Mouse (Mus musculus) left cerebral cortex, postnatal 14 days (tissue): ENCODE results near the gene Trpm3. TPM values are rescaled to one million over a fixed set of nuclear protein-coding genes. Genes with fewer than 3 reads are reported as not detected.
"Not testable (repeated sequence)": the region's sequence is repeated elsewhere in the genome, so short reads cannot be mapped to it uniquely, and the experiment has no call there.

ENCODE experiments used
- DNase-seq, 2 experiments: peaks; one replicate each; pipeline ENCODE4 v3.0.0; 2021 to 2022; ENCODE audit warnings: low spot score in 2 of 2, mixed read lengths in 1 of 2
- intact Hi-C: fragments of 180-260 bp; cut with DNase I; formaldehyde crosslinking; loops from one replicate; pipeline ENCODE4 v1.15.1; 2025
- total RNA-seq, 2 experiments: library from RNA; stranded (reverse); gene quantifications; 2 replicates each; pipeline ENCODE4 v1.2.3; 2021

Gene Trpm3
- total RNA-seq, 2 experiments from 2014 or later, result 35.9 to 39.2 TPM

DNA sequence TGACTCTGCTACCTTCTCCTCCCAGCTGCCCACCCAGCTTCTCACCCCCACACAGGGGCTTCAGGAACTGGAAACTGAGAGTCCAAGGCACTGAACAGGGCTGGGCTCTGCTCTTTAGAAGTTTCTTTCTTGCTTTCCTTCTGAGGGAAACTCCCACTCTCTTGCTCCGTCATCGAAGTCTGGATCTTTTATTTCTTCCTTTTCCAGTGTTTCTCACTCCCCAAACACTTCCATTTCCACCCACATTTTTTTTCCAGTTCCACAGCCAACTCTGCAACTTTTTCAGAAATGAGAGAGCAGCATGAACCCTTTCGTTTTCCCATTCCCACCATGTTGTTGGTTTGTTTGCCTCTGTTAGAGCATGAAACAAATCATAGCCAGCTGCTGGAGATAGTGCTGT lies 650.9 kb downstream of the Trpm3 start:
- no peak for DNase-seq
- intact Hi-C loops, result no loop called here

DNA sequence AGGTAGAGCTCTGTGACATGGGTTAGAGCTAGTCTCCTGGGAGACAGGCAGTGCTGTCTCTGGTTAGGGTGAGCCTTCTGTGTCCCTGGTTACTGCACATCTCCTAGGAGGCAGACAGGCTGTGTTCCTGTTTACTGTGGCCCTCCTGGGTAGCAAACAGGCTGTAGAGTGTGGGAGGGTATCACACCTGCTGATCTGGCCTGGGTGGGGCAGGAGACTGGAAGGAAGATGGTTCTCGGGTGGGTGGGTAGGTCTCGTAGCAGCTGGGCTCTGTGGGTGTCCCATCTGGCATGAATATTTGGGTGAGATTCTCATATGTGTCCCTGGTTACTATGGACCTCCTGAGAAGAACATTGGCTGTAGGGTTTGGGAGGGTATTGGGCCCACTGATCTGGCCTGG lies 658.1 kb downstream of the Trpm3 start:
- no peak for DNase-seq
- intact Hi-C loops, result no loop called here

DNA sequence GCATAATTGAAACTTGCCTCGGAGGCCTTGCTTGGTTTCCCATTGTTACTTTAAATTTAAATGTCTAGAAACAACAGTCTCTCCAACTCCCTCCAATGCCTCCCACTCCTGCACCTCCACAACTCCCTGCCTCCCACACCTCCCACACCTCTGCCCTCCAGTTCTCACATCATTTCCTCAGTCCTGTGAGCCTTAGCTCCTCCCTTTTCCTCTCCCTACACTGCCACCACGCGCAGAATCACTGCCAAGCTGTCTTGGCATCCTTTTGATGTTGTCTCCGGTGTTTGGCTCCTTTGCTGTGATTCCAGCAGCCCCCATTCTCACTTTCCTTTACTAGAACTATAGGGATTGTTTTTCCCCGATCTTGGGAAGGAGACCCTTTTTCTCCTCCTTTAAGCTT lies 661.6 kb downstream of the Trpm3 start:
- intact Hi-C loops, result no loop called here
- peak in 1 of 2 experiments; percentile 10 for DNase-seq

DNA sequence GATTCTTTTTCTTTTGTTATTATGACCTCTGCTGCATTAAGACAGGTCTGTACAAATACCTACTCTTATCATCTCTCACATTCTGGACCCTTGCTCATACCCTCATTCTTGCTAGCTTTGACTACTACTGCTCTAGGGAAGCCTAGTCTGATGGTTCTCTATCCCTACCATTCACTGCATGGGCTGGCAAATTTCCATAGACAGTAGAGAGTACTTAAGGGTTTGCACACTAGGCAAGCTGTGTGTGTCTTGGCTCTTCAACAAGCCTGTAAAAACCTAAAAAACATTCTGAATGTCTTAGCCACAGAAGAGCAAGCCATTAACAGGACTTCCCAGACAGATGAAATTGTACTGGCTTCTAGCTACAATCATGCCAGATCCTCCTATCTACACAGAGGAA lies 664.5 kb downstream of the Trpm3 start:
- DNase-seq, result no peak

DNA sequence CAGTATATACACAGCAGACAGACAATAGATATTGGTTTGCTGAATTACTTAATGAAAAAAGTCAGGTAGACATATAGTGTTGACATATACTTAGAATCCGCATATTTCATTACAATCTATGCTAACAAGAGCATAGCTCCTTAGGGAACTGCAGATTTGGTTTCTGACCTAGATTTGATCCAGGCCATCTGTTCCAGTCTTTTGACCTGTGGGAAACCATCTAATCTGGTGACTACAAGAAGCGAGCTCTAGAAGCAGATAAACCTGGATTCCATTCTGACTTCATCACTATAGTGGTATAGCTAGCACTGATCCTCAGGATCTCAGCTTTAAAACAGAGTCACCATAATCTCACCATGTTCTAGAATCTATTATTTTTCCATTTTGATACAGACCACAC lies 665.5 kb downstream of the Trpm3 start:
- DNase-seq, result no peak
- intact Hi-C loops, result no loop called here

More for the DNA sequence above, 664.5 kb downstream of the Trpm3 start:
- intact Hi-C loops, result no loop called here

DNA sequence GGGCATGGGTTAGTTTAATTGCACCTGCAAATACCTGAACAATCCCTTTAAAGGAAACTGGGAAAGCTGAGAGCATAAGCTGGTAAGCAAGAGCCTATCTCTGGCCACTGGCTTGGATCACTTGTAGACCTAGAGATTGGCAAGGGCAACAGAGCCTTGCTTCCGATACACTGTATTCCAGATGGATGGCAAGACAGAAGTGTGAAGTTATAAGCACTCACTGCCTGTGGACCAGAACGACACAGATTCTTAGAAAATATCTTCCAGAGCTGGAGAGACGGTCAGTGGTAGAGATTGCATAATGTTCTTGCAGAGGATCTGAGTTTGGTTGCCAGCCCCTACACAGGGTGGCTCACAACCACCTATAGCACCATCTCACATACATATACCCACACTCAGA lies 671.4 kb downstream of the Trpm3 start:
- intact Hi-C loops, result no loop called here
- no peak for DNase-seq

DNA sequence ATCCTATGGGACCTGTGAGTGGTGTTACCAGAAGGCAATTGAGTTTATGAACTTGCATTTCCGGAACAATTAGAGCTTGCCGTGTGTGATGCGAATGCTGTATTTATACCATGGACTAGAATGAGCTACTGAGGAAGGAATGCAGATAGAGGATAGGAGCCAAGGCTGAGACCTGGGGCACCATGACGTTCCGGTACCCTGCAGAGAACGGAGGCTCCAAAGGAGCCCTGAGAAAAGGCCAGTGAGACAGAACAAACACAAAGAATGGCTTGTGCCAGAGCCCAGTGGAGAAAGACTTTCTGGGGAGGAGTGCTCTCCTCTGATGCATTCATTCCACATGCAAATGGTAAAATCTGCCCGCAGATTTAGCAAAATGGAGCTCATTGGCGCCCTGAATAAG lies 682.9 kb downstream of the Trpm3 start:
- intact Hi-C loops, result no loop called here
- no peak for DNase-seq

DNA sequence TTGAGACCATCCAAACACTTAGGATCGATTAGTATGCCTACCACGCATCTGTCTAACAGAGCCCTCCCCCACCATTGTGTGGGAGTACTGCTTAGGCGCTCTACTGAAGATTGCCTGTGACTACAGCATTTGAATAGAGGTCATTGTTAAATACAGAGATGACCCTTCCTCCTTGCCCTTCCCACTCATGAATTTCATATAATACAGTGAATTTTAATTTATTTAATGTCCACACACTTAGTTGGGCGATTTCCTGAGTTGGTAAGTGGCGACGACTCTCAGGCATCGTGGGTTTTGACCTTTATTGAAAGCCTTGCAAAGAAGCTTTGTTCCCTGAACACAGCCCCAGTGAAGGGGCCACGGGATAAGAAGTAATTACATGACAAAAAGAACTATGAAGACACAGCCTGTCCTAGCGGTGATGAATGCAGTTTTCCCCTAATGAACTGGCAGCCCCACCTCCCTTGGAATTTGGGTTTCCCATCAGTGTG lies 684.7 kb downstream of the Trpm3 start:
- DNase-seq, result no peak
- intact Hi-C loops, result no loop called here

DNA sequence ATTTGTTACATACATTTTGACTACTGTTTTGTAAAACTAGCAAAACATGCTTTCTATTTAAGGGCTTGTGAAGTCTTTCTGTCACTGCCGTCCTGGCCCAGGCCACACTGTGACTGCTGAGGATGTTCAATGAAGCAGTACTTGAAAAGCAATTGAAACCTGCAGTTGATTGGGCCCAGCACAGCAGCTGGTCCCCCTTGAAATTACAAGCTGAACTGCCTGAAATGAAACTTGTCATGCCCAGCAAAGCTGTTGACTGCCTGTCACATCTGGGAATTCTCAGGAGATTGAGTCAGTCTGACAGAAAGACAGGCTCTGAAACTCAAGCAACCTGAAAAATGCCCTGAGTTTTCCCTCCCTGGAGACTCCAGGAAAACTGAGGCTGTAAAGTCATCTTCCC lies 687.0 kb downstream of the Trpm3 start:
- intact Hi-C loops, result no loop called here
- no peak for DNase-seq

DNA sequence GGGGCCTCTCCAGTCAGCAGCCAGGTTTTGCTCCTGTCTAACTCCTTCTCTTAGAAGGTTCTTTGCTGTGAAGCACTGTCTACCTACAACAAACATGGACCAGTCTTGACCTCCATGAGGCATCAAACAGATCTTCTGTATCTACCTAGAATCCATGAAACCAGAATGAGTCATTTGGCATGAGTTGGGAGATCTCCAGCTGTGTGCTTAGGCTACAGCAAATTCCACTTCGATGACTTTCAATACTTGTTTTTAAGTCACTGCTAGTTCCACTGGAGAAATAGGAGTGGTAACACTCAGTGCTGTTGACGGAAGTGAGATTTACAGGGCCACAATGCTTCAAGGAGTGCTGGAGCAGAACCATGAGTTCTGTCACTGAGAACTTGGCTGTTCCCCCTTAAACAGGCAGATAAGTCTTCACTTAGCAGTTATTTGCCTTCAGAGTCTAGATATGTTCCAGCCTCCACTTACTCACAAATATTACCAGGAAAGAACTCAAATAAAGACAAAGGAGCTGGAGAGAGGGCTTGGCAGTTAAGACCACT lies 689.4 kb downstream of the Trpm3 start:
- no peak for DNase-seq
- intact Hi-C loops, result no loop called here

DNA sequence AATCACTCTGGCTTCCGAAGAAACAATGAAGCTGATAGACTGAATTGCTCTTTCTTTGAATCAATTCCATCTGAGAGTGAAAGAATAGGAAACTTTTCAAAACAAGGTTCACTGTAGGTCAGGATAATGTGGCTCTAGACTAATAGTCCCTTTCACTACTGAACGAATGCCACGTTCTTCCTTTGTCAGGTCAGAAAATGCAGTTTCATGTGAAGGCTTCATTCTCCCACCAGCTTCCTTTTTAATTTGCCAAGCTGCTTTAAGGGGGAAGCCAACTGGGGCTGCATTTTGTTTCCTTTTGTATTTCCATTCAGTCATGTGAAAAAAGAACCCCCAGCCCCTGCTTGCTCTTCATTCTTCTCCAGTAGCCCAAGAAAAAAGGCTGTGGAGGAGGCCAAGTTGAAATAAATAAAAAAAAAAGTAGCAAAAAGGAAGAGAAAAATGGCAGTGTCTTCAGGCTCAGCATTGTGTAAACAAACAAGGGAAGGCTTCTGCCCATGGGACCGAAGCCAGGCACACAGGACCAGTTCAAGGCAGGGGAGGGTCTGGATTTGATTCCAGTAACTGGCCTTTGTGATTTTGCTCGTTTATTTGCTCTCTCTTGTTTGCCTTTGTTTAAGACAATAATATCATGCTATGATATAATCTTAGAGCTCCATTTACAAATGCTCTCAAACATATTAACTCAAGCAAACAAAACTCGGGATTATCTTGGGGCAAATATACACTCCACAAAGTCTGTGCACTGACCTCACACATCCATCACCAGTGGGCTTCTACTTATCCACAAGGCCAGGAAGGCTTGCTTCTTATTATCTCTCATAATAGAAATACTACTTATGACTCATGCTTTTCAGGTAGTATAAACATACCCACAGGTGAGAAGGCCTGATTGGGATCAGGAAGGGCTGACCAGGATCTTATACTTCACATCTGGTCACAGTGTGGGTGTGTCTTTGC lies 702.5 kb downstream of the Trpm3 start:
- intact Hi-C loops, result no loop called here
- DNase-seq, result no peak

DNA sequence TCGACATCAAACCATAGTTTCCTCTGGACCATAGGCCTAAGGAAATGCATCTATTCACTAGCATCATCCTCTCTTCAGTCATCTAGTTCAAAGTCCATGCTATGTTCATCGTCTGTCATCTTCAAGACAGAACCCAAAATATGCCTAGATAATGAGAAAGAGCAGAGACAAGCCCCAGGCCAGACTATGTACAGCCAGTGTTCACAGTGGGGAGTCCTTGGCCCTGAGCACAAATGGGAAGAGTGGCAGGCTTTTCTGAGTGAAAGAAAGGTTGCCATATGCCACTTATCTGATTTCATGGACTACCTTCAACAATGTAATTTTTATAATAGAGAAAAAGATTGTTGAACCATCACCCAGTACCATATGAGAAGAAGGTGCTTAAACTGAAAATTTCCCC lies 703.9 kb downstream of the Trpm3 start:
- intact Hi-C loops, result no loop called here
- no peak for DNase-seq

DNA sequence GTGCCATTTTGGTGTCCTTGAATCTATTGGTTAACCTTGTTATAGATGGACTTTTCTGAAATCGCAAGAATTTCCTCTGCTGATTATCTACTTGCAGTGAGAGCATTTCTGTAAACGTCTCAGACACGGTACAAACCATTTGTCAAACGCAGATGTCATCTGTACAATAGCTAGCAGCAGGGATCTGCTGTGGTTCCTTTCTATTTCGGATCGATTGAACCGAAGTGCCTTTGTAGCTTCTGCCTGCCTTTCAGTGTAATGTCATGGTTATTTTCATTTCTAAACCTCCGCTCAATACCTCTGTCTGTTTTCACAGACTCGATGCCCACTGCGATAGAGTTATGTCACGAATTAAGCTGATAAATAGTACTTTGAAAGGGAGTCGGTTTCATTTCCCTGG lies 708.9 kb downstream of the Trpm3 start:
- DNase-seq, result no peak
- intact Hi-C loops, result no loop called here

DNA sequence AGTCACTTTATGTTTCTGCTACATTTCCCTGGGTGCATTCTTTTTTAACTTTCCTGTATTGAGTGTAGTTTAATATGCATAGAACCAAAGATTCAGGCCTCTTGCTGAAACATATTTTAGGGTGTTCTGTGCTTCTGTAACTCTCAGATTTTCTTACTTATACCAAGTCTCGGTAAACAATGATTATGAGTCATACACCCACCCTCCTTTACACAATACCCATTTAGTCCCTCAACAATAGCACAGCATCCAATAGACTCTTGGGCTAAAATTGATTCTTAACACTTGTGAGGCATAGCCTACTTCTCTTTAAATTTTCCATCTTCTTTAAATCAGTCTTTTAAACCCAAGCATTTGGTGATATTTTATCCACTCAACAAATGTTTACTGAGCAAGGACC lies 709.4 kb downstream of the Trpm3 start:
- DNase-seq, result no peak
- intact Hi-C loops, result no loop called here

DNA sequence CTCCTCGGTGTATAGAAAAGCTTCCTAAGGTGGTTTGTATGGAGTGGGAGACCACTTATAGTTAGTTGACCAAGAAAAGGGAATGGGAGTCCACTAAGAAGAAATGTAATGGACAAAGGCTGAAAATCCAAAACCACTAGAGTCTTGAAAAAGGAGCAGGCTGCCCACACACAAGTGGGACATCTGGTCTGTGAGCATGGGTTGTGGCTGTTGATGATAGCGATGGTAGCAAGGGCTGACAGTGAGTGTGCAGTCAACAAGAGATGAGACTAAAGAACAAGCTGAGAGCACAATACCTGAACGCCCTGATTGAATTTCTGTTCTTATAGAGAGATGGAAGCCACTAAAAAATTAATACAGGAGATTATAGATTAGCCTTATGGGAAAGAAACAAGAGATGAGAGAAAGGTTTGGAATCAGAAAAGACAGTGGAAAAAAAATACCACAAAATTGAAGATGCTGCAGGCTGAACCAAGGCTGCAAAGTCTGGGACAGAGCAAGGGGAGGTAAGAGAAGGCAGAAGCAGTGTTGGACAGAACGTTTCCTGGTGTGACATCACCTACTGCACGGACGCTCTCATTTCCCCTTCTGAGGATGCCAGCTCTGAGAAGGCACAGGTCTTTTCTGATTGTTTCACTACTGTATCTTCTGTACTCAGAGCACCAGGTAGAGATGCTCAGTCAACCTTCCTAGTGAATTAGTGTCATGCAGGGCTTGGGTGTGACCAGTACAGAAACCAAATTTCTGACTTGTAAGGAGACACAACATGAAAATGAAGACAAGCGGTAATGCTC lies 710.1 kb downstream of the Trpm3 start:
- DNase-seq, result no peak

DNA sequence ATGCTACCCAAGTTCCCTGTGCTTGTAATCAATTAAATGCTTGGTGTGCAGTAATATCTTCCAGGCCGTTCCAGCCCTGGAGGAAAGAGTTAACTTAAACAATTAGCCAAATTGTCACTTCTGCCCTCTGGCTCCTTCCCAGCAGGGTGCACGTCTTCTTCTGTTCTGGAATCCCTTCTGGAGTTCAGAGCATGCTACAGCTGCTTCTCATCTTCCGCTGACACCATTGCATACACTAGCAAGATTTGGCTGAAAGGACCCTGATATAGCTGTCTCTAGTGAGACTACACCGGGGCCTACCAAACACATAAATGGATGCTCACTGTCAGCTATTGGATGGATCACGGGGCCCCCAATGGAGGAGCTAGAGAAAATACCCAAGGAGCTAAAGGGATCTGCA lies 712.6 kb downstream of the Trpm3 start:
- DNase-seq, intact Hi-C loops: not testable (repeated sequence)

More for the DNA sequence above, 710.1 kb downstream of the Trpm3 start:
- intact Hi-C loops, result no loop called here

DNA sequence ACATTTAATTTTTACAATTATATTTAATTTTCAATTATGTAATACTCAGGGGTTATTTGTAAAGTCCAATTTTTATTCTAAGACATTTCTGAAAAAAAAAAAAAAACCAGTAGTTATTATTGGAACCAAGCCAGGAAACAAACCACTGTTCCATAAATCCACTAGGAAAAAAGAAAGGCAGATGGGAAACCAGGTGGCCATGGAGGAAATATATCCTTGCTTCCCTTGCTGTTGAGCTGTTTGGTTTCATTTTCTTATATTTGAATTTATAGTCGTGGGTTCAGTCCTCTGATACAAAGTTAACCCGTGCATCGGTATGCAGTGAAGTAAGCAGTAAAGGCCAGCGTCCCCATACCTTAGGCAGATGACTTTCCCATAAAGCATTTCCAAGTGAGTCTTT lies 720.8 kb downstream of the Trpm3 start:
- peak; percentile 23 to 24 for DNase-seq
- intact Hi-C loops, result loop anchor here (10.0 kb wide), 1 partner anchor 405 kb away; no protein-coding TSS in a partner anchor

DNA sequence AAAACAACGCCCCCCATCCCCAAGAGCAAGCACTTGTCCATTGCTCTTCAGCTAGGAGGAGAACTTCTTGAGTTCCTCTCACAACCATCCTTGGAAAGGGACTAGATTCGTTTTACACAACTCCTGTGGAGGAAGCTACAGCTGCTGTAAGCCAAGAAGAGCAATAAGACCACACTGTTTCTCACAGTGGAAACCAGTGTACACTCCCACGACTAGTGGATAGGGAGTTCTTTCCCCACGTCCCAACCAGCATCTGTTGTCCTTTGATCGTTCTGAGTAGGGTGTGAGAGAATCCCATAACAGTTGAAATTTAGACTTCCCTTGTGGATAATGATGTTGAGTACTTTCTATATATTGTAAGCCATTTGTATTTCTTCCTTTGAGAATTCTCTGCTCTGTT lies 728.6 kb downstream of the Trpm3 start:
- no peak for DNase-seq
- intact Hi-C loops, result loop anchor here (10.0 kb wide), 1 partner anchor 413 kb away; no protein-coding TSS in a partner anchor

DNA sequence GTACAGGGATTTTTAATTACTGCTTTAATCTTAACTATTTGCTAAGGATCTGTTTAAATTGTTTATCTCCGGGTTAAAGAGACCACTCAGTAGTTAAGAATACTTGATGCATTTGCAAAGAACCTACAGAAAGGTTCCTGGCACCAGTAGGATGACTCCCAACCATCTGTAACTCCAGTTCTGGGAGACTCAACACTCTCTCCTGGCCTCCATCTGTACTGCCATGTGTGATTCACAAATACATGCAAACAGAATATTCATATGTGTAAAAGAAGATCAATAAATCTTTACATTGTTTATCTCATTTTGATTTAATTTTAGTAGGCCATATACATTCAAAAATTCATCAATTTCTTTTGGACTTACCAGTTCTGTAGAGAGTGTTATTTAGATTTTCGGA lies 731.0 kb downstream of the Trpm3 start:
- intact Hi-C loops, result loop anchor here (10.0 kb wide), 1 partner anchor 415 kb away; no protein-coding TSS in a partner anchor
- no peak for DNase-seq

DNA sequence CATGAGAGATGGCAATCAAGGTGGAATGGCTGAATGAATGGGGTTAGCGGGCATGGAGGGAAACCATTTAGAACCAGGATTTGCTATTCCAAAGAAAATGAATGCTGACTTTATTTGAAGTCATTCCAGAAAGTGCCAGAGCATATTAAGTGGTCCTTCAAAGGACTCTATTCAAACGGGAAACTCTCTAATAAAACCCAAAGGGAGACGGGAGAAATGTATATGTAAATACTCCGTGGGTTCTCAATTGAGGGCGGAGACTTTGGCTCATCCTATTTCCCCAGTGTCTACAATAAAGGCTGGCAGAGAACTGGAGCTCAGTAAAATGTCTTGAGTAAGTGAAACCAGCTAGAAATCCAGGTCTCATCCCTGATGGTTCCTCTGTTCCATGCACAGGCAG lies 733.6 kb downstream of the Trpm3 start:
- intact Hi-C loops, result no loop called here
- DNase-seq, result no peak
